Mouse (Mus musculus): Measurements from ENCODE around the gene Zfp874a. TPM values are rescaled to one million over a fixed set of nuclear protein-coding genes. Genes with fewer than 3 reads are reported as not detected.
"Not testable (repeated sequence)": the region's sequence is repeated elsewhere in the genome, so short reads cannot be mapped to it uniquely, and the experiment has no call there.

The Zfp874a gene
- polyA plus RNA-seq, 1 experiment from 2014 or later = 6.6 TPM

- peak; percentile 82 for DNase-seq (ENCODE audit: low spot score)
Measured at GRCm38 (mm10) chr13:67399183-67399903, 52.1 kb downstream of the Zfp874a start, which contains the start of gene Zfp429. Zfp429 (minus strand) TSS chr13:67399819.

- DNase-seq (ENCODE audit: low spot score) = not testable (repeated sequence)
Measured at GRCm38 (mm10) chr13:67376255-67376654, 75.2 kb downstream of the Zfp874a start.

GRCm38 (mm10) chr13:67375050-67375911, 76.1 kb downstream of the Zfp874a start, which contains the start of the genes Gm28041 and Zfp456:
Gm28041 (minus strand) TSS chr13:67375733.
Zfp456 (minus strand) TSS chr13:67375810.
- peak; percentile 85 for DNase-seq (ENCODE audit: low spot score)

Other genes with a start within 250 kb of the Zfp874a start
- 1.6 and 1.7 TPM in 2 replicates for gene Zfp458, start 173.2 kb downstream of the Zfp874a start, polyA plus RNA-seq (2015; fragmentation: Nextera tagmentation; extraction: Ambion mirVana)
- 1.0 and 1.2 TPM in 2 replicates for gene Zfp457, start 145.1 kb downstream of the Zfp874a start, polyA plus RNA-seq (2015; fragmentation: Nextera tagmentation; extraction: Ambion mirVana)
- gene Zfp595, start 119.1 kb downstream of the Zfp874a start, polyA plus RNA-seq (2015; fragmentation: Nextera tagmentation; extraction: Ambion mirVana) = 2.7 TPM in 2 replicates
- gene Gm28044, start 91.1 kb downstream of the Zfp874a start, polyA plus RNA-seq (2015; fragmentation: Nextera tagmentation; extraction: Ambion mirVana) = 0.35 TPM in 1 of 2 replicates, not detected in the other
- 1.7 and 2.1 TPM in 2 replicates for gene Zfp953, start 91.0 kb downstream of the Zfp874a start, polyA plus RNA-seq (2015; fragmentation: Nextera tagmentation; extraction: Ambion mirVana)
- 0.64 and 0.81 TPM in 2 replicates for gene Gm28041, start 75.9 kb downstream of the Zfp874a start, polyA plus RNA-seq (2015; fragmentation: Nextera tagmentation; extraction: Ambion mirVana)
- 1.7 and 1.9 TPM in 2 replicates for gene Zfp456, start 75.8 kb downstream of the Zfp874a start, polyA plus RNA-seq (2015; fragmentation: Nextera tagmentation; extraction: Ambion mirVana)
- 8.7 and 9.1 TPM in 2 replicates for gene Zfp429, start 51.8 kb downstream of the Zfp874a start, polyA plus RNA-seq (2015; fragmentation: Nextera tagmentation; extraction: Ambion mirVana)
- gene Zfp459, start 30.2 kb downstream of the Zfp874a start, polyA plus RNA-seq (2015; fragmentation: Nextera tagmentation; extraction: Ambion mirVana) = 2.2 and 2.3 TPM in 2 replicates
- 4.3 and 5.7 TPM in 2 replicates for gene Zfp874b, start 32.6 kb upstream of the Zfp874a start, polyA plus RNA-seq (2015; fragmentation: Nextera tagmentation; extraction: Ambion mirVana)
- gene Zfp58, start 48.9 kb upstream of the Zfp874a start, polyA plus RNA-seq (2015; fragmentation: Nextera tagmentation; extraction: Ambion mirVana) = 11.4 and 12.7 TPM in 2 replicates
- not detected in 2 replicates for gene Gm26965, start 74.5 kb upstream of the Zfp874a start, polyA plus RNA-seq (2015; fragmentation: Nextera tagmentation; extraction: Ambion mirVana)
- gene Zfp87, start 74.6 kb upstream of the Zfp874a start, polyA plus RNA-seq (2015; fragmentation: Nextera tagmentation; extraction: Ambion mirVana) = 43.2 and 54.1 TPM in 2 replicates
- 13.5 and 14.0 TPM in 2 replicates for gene Zfp748, start 102.2 kb upstream of the Zfp874a start, polyA plus RNA-seq (2015; fragmentation: Nextera tagmentation; extraction: Ambion mirVana)
- gene Zfp729b, start 158.1 kb upstream of the Zfp874a start, polyA plus RNA-seq (2015; fragmentation: Nextera tagmentation; extraction: Ambion mirVana) = 5.0 and 5.3 TPM in 2 replicates
- not detected in 2 replicates for gene Gm49345, start 186.1 kb upstream of the Zfp874a start, polyA plus RNA-seq (2015; fragmentation: Nextera tagmentation; extraction: Ambion mirVana)
- 3.2 and 3.9 TPM in 2 replicates for gene Zfp729a, start 186.2 kb upstream of the Zfp874a start, polyA plus RNA-seq (2015; fragmentation: Nextera tagmentation; extraction: Ambion mirVana)
- 7.8 and 9.0 TPM in 2 replicates for gene Zfp738, start 235.4 kb upstream of the Zfp874a start, polyA plus RNA-seq (2015; fragmentation: Nextera tagmentation; extraction: Ambion mirVana)

Data from thymus, postnatal 0 days (tissue).